Mouse (Mus musculus) embryonic fibroblast, embryonic 13.5 days (primary cell): ENCODE measurements around the gene Nop10.

Source experiments
- CTCF ChIP-seq: IDR thresholded peaks from 2 replicates; pipeline ENCODE4 v1.5.1; 2011; ENCODE audit warnings: mild to moderate bottlenecking, control low read depth, low read length, moderate library complexity, borderline replicate concordance; ENCODE audit not compliant: insufficient read depth
- POLR2A ChIP-seq: IDR thresholded peaks from 2 replicates; pipeline ENCODE4 v1.6.1; 2011; ENCODE audit warnings: low read depth, mild to moderate bottlenecking, control low read depth, low read length, moderate library complexity

GRCm38 (mm10) chr2:112262779-112263295 lies 1.1 kb downstream of the Nop10 start:
- TF ChIP-seq CTCF (no peak), POLR2A (no peak)
